Mouse (Mus musculus) myocyte (in vitro differentiated cells): Measurements from ENCODE around the gene Tmcc3. TPM values are rescaled to one million over a fixed set of nuclear protein-coding genes. Genes with fewer than 3 reads are reported as not detected.

Experiments
- H3K27me3 ChIP-seq: one replicate; pipeline ENCODE4 v1.6.1; 2011; ENCODE audit not compliant: control insufficient read depth, insufficient read depth, insufficient read length
- H3K36me3 ChIP-seq: one replicate; pipeline ENCODE4 v1.6.1; 2011; ENCODE audit not compliant: control insufficient read depth, insufficient read depth
- H3K4me2 ChIP-seq: one replicate; pipeline ENCODE4 v1.6.1; 2011; ENCODE audit warnings: low read depth, control low read depth
- H3K4me3 ChIP-seq: one replicate; pipeline ENCODE4 v1.5.1; 2011; ENCODE audit warnings: mild to moderate bottlenecking, control low read depth, moderate library complexity
- H3K79me2 ChIP-seq: one replicate; pipeline ENCODE4 v1.6.1; 2011; ENCODE audit not compliant: control insufficient read depth, insufficient read depth
- H3ac ChIP-seq: one replicate; pipeline ENCODE4 v1.6.1; 2011; ENCODE audit not compliant: control insufficient read depth, insufficient read length
- CEBPB ChIP-seq: IDR thresholded peaks from 2 replicates; pipeline ENCODE4 v1.6.1; 2011; ENCODE audit warnings: mild to moderate bottlenecking, moderate library complexity; ENCODE audit not compliant: poor library complexity, insufficient read depth, severe bottlenecking
- E2F4 ChIP-seq: IDR thresholded peaks from one replicate; pipeline ENCODE4 v1.6.1; 2011; ENCODE audit warnings: mild to moderate bottlenecking, control low read depth, moderate library complexity; ENCODE audit not compliant: insufficient read depth
- MAX ChIP-seq: IDR thresholded peaks from one replicate; pipeline ENCODE4 v1.6.1; 2011; ENCODE audit warnings: low read depth, mild to moderate bottlenecking, control low read depth
- MYOD1 ChIP-seq, 3 experiments: IDR thresholded peaks; one replicate each; pipeline ENCODE4 v1.6.1; 2011; ENCODE audit warnings: control low read depth in 2 of 3, low read depth in 2 of 3, mild to moderate bottlenecking in 2 of 3, moderate library complexity in 1 of 3; ENCODE audit not compliant: insufficient read length in 2 of 3, control insufficient read depth in 1 of 3
- MYOG ChIP-seq, 3 experiments: IDR thresholded peaks; one replicate each; pipeline ENCODE4 v1.6.1; 2011; ENCODE audit warnings: control low read depth in 2 of 3, low read depth in 2 of 3, mild to moderate bottlenecking in 2 of 3; ENCODE audit not compliant: insufficient read length in 2 of 3, control insufficient read depth in 1 of 3, insufficient read depth in 1 of 3
- POLR2A ChIP-seq: IDR thresholded peaks from one replicate; pipeline ENCODE4 v1.6.1; 2011; ENCODE audit warnings: low read depth, mild to moderate bottlenecking, control low read depth, moderate library complexity; ENCODE audit not compliant: insufficient read length
- POLR2AphosphoS2 ChIP-seq: IDR thresholded peaks from one replicate; pipeline ENCODE4 v1.6.1; 2011; ENCODE audit warnings: low read depth, control low read depth; ENCODE audit not compliant: insufficient read length
- REST ChIP-seq: IDR thresholded peaks from one replicate; pipeline ENCODE4 v1.6.1; 2011; ENCODE audit warnings: mild to moderate bottlenecking, control low read depth, moderate library complexity; ENCODE audit not compliant: insufficient read depth, insufficient read length
- SRF ChIP-seq: IDR thresholded peaks from one replicate; pipeline ENCODE4 v1.6.1; 2011; ENCODE audit warnings: low read depth; ENCODE audit not compliant: control insufficient read depth, insufficient read length
- TCF12 ChIP-seq: IDR thresholded peaks from one replicate; pipeline ENCODE4 v1.6.1; 2011; ENCODE audit warnings: mild to moderate bottlenecking, control low read depth; ENCODE audit not compliant: poor library complexity, insufficient read depth, severe bottlenecking
- TCF3 ChIP-seq: IDR thresholded peaks from one replicate; pipeline ENCODE4 v1.6.1; 2011; ENCODE audit warnings: low read depth, control low read depth; ENCODE audit not compliant: insufficient read length
- USF1 ChIP-seq: IDR thresholded peaks from one replicate; pipeline ENCODE4 v1.6.1; 2011; ENCODE audit warnings: low read depth, mild to moderate bottlenecking, control low read depth, moderate library complexity
- polyA plus RNA-seq: library from polyadenylated mRNA; unstranded; fragments of >200 nt; fragmentation: generic; extraction: Trizol; gene quantifications from one replicate; pipeline ENCODE4 v1.2.1, GENCODE M21; 2012; ENCODE audit warnings: missing spikeins

Tmcc3 gene
- polyA plus RNA-seq, 1 experiment, result 16.6 TPM

- H3K27me3 ChIP-seq, result no peaks in the 10 kb centered on the region
- H3K36me3 ChIP-seq, result no peaks in the 10 kb centered on the region
- H3K79me2 ChIP-seq, result no peaks in the 10 kb centered on the region
- H3K4me3 ChIP-seq, result no peak overlapping the region
- TF ChIP-seq E2F4 (no peak), TCF12 (no peak), POLR2A (no peak), SRF (no peak), MAX (no peak), CEBPB (no peak), POLR2AphosphoS2 (no peak), REST (no peak), TCF3 (no peak), MYOD1 (IDR thresholded peaks at IDR 0.05; ENCODE audit: control insufficient read depth in 1 of 3, insufficient read length in 2 of 3, low read depth in 2 of 3) (no peak), MYOG (IDR thresholded peaks at IDR 0.05; ENCODE audit: control insufficient read depth in 1 of 3, insufficient read depth in 1 of 3, insufficient read length in 2 of 3, low read depth in 2 of 3) (no peak), USF1 (no peak)
- H3K4me2 ChIP-seq, result no peak overlapping the region
- no peak overlapping the region for H3ac ChIP-seq
These were observed 29.8 kb downstream of the Tmcc3 start for GRCm38 (mm10) chr10:94341501-94341900.

GRCm38 (mm10) chr10:94342256-94342655, 30.5 kb downstream of the Tmcc3 start:
- TF ChIP-seq REST (no peak), TCF12 (no peak), MYOD1 (IDR thresholded peaks at IDR 0.05; ENCODE audit: control insufficient read depth in 1 of 3, insufficient read length in 2 of 3, low read depth in 2 of 3) (no peak), MYOG (IDR thresholded peaks at IDR 0.05; ENCODE audit: control insufficient read depth in 1 of 3, insufficient read depth in 1 of 3, insufficient read length in 2 of 3, low read depth in 2 of 3) (no peak)
- no peak overlapping the region for H3ac ChIP-seq
- no peaks in the 10 kb centered on the region for H3K36me3 ChIP-seq
- no peaks in the 10 kb centered on the region for H3K79me2 ChIP-seq
- no peak overlapping the region for H3K4me3 ChIP-seq
- no peak overlapping the region for H3K4me2 ChIP-seq
- H3K27me3 ChIP-seq, result no peaks in the 10 kb centered on the region

DNA sequence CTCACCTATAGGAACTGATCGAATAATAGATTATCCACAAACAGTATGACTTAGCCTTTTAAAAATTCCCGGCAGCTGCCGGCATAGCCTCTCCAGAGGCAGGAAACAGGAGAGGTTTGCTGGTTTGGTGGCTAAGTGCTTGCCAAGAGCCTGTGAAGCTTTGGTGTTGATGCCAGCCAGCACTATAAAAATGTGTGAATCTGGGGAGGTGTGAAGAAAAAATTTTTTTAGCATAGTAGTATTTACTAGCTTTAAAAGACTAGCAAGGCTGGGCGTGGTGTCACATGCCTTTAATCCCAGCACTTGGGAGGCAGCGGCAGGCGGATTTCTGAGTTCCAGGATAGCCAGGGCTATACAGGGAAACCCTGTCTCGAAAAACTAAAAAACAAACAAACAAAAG, 31.8 kb downstream of the Tmcc3 start:
- TF ChIP-seq MYOD1 (IDR thresholded peaks at IDR 0.05; ENCODE audit: control insufficient read depth in 1 of 3, insufficient read length in 2 of 3, low read depth in 2 of 3) (no peak), MYOG (IDR thresholded peaks at IDR 0.05; ENCODE audit: control insufficient read depth in 1 of 3, insufficient read depth in 1 of 3, insufficient read length in 2 of 3, low read depth in 2 of 3) (no peak), MAX (no peak), TCF3 (no peak), CEBPB (no peak), REST (no peak)
- H3K4me3 ChIP-seq, result no peak overlapping the region
- H3K36me3 ChIP-seq, result no peaks in the 10 kb centered on the region
- no peaks in the 10 kb centered on the region for H3K79me2 ChIP-seq
- no peaks in the 10 kb centered on the region for H3K27me3 ChIP-seq
- H3ac ChIP-seq, result no peak overlapping the region
- no peak overlapping the region for H3K4me2 ChIP-seq

GRCm38 (mm10) chr10:94344631-94345417, 33.1 kb downstream of the Tmcc3 start:
- Histone ChIP-seq H3K36me3 (no peaks in the 10 kb centered on the region), H3K4me3 (no peak overlapping the region), H3K79me2 (no peaks in the 10 kb centered on the region), H3K27me3 (no peaks in the 10 kb centered on the region), H3K4me2 (no peak overlapping the region), H3ac (no peak overlapping the region)
- TF ChIP-seq REST (no peak), USF1 (no peak), E2F4 (no peak), TCF12 (no peak), MAX (no peak), MYOD1 (IDR thresholded peaks at IDR 0.05; ENCODE audit: control insufficient read depth in 1 of 3, insufficient read length in 2 of 3, low read depth in 2 of 3) (no peak), MYOG (IDR thresholded peaks at IDR 0.05; ENCODE audit: control insufficient read depth in 1 of 3, insufficient read depth in 1 of 3, insufficient read length in 2 of 3, low read depth in 2 of 3) (no peak), CEBPB (no peak), POLR2A (no peak), SRF (no peak), TCF3 (no peak)

DNA sequence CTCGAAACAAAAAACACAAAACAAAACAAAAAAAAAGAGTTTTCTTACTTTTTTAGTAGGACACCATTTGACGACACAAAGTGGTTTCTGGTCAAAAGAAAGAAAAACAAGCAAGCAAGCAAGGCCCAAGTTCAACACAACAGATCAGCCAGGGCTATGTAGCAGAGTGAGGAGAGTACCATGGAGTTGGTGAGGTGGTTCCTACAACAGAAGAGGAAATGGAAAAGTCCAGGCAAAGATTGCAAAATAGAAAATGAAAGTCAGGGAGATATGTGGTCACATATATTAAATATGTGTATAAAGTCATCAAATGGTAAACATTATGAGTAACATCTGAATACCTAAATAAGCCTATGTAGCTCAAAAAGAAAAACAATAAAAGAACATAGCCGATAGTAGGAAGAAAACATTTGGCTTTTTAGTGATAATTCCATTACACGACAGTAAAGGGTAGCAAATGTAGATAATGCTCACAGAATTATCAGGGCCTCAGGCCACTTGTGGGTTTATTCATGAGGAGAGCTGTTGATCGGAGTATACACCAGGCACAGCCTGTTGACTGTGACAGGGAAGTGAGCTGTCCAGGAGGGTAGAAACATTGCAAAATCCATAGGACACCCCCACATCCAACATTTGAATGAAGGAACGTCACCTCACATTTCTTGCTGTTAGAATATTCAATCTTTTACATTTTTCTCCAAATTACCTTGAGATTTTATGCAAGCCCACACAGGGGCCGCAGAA, 33.9 kb downstream of the Tmcc3 start:
- Histone ChIP-seq H3K4me2 (no peak overlapping the region), H3ac (no peak overlapping the region), H3K79me2 (no peaks in the 10 kb centered on the region), H3K27me3 (no peaks in the 10 kb centered on the region), H3K4me3 (no peak overlapping the region), H3K36me3 (no peaks in the 10 kb centered on the region)
- no peak for TF ChIP-seq USF1
- no peak for TF ChIP-seq POLR2A
- no peak for TF ChIP-seq TCF12
- TF ChIP-seq E2F4, result no peak
- TF ChIP-seq CEBPB, result no peak
- no peak for TF ChIP-seq TCF3
- TF ChIP-seq MYOG (IDR thresholded peaks at IDR 0.05; ENCODE audit: control insufficient read depth in 1 of 3, insufficient read depth in 1 of 3, insufficient read length in 2 of 3, low read depth in 2 of 3), result no peak
- TF ChIP-seq POLR2AphosphoS2, result no peak
- no peak for TF ChIP-seq MYOD1 (IDR thresholded peaks at IDR 0.05; ENCODE audit: control insufficient read depth in 1 of 3, insufficient read length in 2 of 3, low read depth in 2 of 3)
- no peak for TF ChIP-seq SRF
- no peak for TF ChIP-seq MAX
- TF ChIP-seq REST, result no peak
